Mouse (Mus musculus) hematopoietic multipotent progenitor cell, adult 10-12 weeks (in vitro differentiated cells): ENCODE results near the gene Cldn10. TPM values are rescaled to one million over a fixed set of nuclear protein-coding genes. Genes with fewer than 3 reads are reported as not detected.

ENCODE experiments used
- polyA plus RNA-seq: library from polyadenylated mRNA; stranded (reverse); fragments of >175 nt; gene quantifications from 2 replicates; pipeline ENCODE4 v1.2.3, GENCODE M21; 2012; ENCODE audit warnings: low replicate concordance

Cldn10 gene
- 0.06 and 0.12 TPM in 2 replicates for polyA plus RNA-seq

GRCm38 (mm10) chr14:118787621-118788020 is at the start of gene Cldn10:
TSS of gene Cldn10 (plus strand) at chr14:118787908.

Other genes with a start within 250 kb of the Cldn10 start
- gene Abcc4, start 81.7 kb upstream of the Cldn10 start, polyA plus RNA-seq = 4.4 and 6.2 TPM in 2 replicates
- gene Dzip1, start 137.6 kb downstream of the Cldn10 start, polyA plus RNA-seq = 5.6 and 16.3 TPM in 2 replicates
- gene Dnajc3, start 150.1 kb downstream of the Cldn10 start, polyA plus RNA-seq = 3.7 and 7.8 TPM in 2 replicates